Mouse (Mus musculus): ENCODE results near the gene Shroom2.
A peak's percentile ranks its signal among the peaks of the same experiment; 100 is the strongest.
"Not testable (repeated sequence)": the region's sequence is repeated elsewhere in the genome, so short reads cannot be mapped to it uniquely, and the experiment has no call there.

Shroom2 gene

GRCm38 (mm10) chrX:152768891-152769599 lies at the start of gene Shroom2:
Gene Shroom2, minus strand, starts transcription at chrX:152769465.
- DNase-seq (ENCODE audit: low spot score) = peak; percentile 44

GRCm38 (mm10) chrX:152818996-152819395 lies 49.7 kb upstream of the Shroom2 start:
- peak; percentile 4 for DNase-seq (ENCODE audit: low spot score)

- no peak for DNase-seq (ENCODE audit: low spot score)
Measured at GRCm38 (mm10) chrX:152813339-152813738, 44.1 kb upstream of the Shroom2 start.

- DNase-seq (ENCODE audit: low spot score) = no peak
Measured at GRCm38 (mm10) chrX:152805317-152805716, 36.1 kb upstream of the Shroom2 start.

- no peak for DNase-seq (ENCODE audit: low spot score)
Measured at GRCm38 (mm10) chrX:152788611-152789010, 19.3 kb upstream of the Shroom2 start.

GRCm38 (mm10) chrX:152788129-152788528 lies 18.9 kb upstream of the Shroom2 start:
- DNase-seq (ENCODE audit: low spot score) = no peak

GRCm38 (mm10) chrX:152781720-152782403 lies 12.6 kb upstream of the Shroom2 start, which contains the start of gene Gpr143:
Gene Gpr143, plus strand, starts transcription at chrX:152781921.
- DNase-seq (ENCODE audit: low spot score) = no peak

GRCm38 (mm10) chrX:152769600-152770157 lies 414 bp upstream of the Shroom2 start:
- DNase-seq (ENCODE audit: low spot score) = peak; percentile 87

- DNase-seq (ENCODE audit: low spot score) = no peak
Measured at GRCm38 (mm10) chrX:152764171-152764570, 5.1 kb downstream of the Shroom2 start.

GRCm38 (mm10) chrX:152762855-152763254 lies 6.4 kb downstream of the Shroom2 start:
- no peak for DNase-seq (ENCODE audit: low spot score)

GRCm38 (mm10) chrX:152762437-152762836 lies 6.8 kb downstream of the Shroom2 start:
- DNase-seq (ENCODE audit: low spot score) = no peak

- DNase-seq (ENCODE audit: low spot score) = no peak
Measured at GRCm38 (mm10) chrX:152756293-152756692, 13.0 kb downstream of the Shroom2 start.

- no peak for DNase-seq (ENCODE audit: low spot score)
Measured at GRCm38 (mm10) chrX:152755819-152756218, 13.4 kb downstream of the Shroom2 start.

- no peak for DNase-seq (ENCODE audit: low spot score)
Measured at GRCm38 (mm10) chrX:152745925-152746324, 23.3 kb downstream of the Shroom2 start.

- DNase-seq (ENCODE audit: low spot score) = no peak
Measured at GRCm38 (mm10) chrX:152743642-152744041, 25.6 kb downstream of the Shroom2 start.

- DNase-seq (ENCODE audit: low spot score) = no peak
Measured at GRCm38 (mm10) chrX:152738759-152739368, 30.4 kb downstream of the Shroom2 start.

GRCm38 (mm10) chrX:152738191-152738590 lies 31.1 kb downstream of the Shroom2 start:
- no peak for DNase-seq (ENCODE audit: low spot score)

GRCm38 (mm10) chrX:152735283-152735682 lies 34.0 kb downstream of the Shroom2 start:
- DNase-seq (ENCODE audit: low spot score) = no peak

- no peak for DNase-seq (ENCODE audit: low spot score)
Measured at GRCm38 (mm10) chrX:152716693-152717092, 52.6 kb downstream of the Shroom2 start.

- not testable (repeated sequence) for DNase-seq (ENCODE audit: low spot score)
Measured at GRCm38 (mm10) chrX:152710715-152711114, 58.5 kb downstream of the Shroom2 start.

- no peak for DNase-seq (ENCODE audit: low spot score)
Measured at GRCm38 (mm10) chrX:152708359-152708758, 60.9 kb downstream of the Shroom2 start.

- DNase-seq (ENCODE audit: low spot score) = peak; percentile 18
Measured at GRCm38 (mm10) chrX:152705397-152705796, 63.9 kb downstream of the Shroom2 start.

GRCm38 (mm10) chrX:152703624-152704023 lies 65.6 kb downstream of the Shroom2 start:
- peak; percentile 3 for DNase-seq (ENCODE audit: low spot score)

Measured in yolk sac, embryonic 10.5 days (tissue).